Mouse (Mus musculus) thymus, adult 2 months (tissue): ENCODE measurements around the gene Tnpo1. TPM values are rescaled to one million over a fixed set of nuclear protein-coding genes. Genes with fewer than 3 reads are reported as not detected.

Source experiments
- DNase-seq: peaks from one replicate; pipeline ENCODE4 v3.0.0; 2021
- H3K27ac ChIP-seq: fragments of 200-500 bp; 2 replicates; pipeline ENCODE4 v1.5.1; 2012; ENCODE audit warnings: low read length, control low read depth; ENCODE audit not compliant: control insufficient read depth, insufficient read depth
- H3K27me3 ChIP-seq: fragments of 200-500 bp; 2 replicates; pipeline ENCODE4 v1.6.1; 2012; ENCODE audit warnings: mild to moderate bottlenecking, low read length, moderate library complexity, mixed read lengths; ENCODE audit not compliant: control insufficient read depth, insufficient read depth
- H3K36me3 ChIP-seq: fragments of 200-500 bp; 2 replicates; pipeline ENCODE4 v1.6.1; 2012; ENCODE audit warnings: mild to moderate bottlenecking, low read length, moderate library complexity; ENCODE audit not compliant: control insufficient read depth, insufficient read depth
- H3K4me1 ChIP-seq: fragments of 200-500 bp; replicated peaks from 2 replicates; pipeline ENCODE4 v1.6.1; 2012; ENCODE audit warnings: low read length; ENCODE audit not compliant: control insufficient read depth, insufficient read depth
- H3K4me3 ChIP-seq: fragments of 200-500 bp; 2 replicates; pipeline ENCODE4 v1.5.1; 2012; ENCODE audit warnings: mild to moderate bottlenecking, low read length, control low read depth, moderate library complexity; ENCODE audit not compliant: control insufficient read depth, insufficient read depth
- CTCF ChIP-seq: fragments of 200-500 bp; IDR thresholded peaks from 2 replicates; pipeline ENCODE4 v1.5.1; 2012; ENCODE audit warnings: mild to moderate bottlenecking, control low read depth, low read length, moderate library complexity, borderline replicate concordance; ENCODE audit not compliant: control insufficient read depth, poor library complexity, insufficient read depth; ENCODE audit errors: extremely low read depth
- POLR2A ChIP-seq: fragments of 200-500 bp; IDR thresholded peaks from 2 replicates; pipeline ENCODE4 v1.6.1; 2012; ENCODE audit warnings: mild to moderate bottlenecking, low read length, control low read depth, moderate library complexity; ENCODE audit not compliant: control insufficient read depth, poor library complexity, insufficient read depth; ENCODE audit errors: extremely low read depth
- WGBS: fragments of 180-500 bp; shearing (Covaris S2); methylation state at CpG from one replicate; pipeline ENCODE4 v1.1.7; 2018; 5-methylcytosine and 5-hydroxymethylcytosine counted together
- polyA plus RNA-seq: library from polyadenylated mRNA; depleted of rRNA; stranded (reverse); fragments of >200 nt; gene quantifications from 2 replicates; pipeline ENCODE4 v1.2.3, GENCODE M21; 2012

Gene Tnpo1
- polyA plus RNA-seq, 1 experiment, result 35.9 TPM

DNA sequence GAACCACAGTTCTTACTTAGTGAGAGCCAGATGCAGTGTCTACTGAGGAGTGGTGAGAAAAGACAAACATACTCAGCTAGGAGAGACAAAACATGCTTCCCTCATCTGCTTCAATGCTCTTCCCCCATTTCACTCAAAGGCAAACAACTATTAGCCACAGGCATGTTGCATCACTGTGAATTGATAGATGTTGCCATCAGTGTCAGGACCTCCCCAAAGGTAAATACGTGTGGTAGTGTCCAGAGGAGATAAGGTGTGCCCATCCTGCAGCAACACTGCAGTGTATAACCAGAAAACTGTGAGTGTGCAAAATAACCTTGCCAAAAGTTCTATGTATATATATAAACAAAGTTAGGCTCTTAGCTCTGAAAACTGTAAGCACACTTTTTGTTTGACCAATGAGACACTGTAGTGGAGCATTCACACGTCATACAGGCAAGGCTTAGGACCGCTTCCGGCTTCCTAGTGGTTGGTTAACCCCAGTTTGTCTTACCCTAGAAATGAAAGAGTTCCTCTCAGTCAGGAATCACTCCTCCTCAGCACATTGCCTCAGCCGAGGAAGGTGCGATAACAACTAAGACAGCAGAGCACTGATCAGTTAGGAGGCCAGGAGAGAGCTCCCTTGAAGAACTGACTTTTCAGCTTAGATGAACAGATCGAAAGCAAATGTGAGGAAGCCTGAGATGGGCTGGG lies 29.6 kb downstream of the Tnpo1 start:
- no peaks in the 10 kb centered on the region for H3K36me3 ChIP-seq
- H3K4me3 ChIP-seq, result no peak overlapping the region
- peak overlapping the region; percentile 32; the same call in 1 of the 2 replicates for H3K27ac ChIP-seq
- peak; percentile 37 for DNase-seq
- TF ChIP-seq CTCF, result no peak
- TF ChIP-seq POLR2A, result no peak
- 26% methylated on average over 7 of the region's 7 CpGs for WGBS
- peaks cover 17% of the 10 kb centered on the region for H3K4me1 ChIP-seq
- no peaks in the 10 kb centered on the region for H3K27me3 ChIP-seq

DNA sequence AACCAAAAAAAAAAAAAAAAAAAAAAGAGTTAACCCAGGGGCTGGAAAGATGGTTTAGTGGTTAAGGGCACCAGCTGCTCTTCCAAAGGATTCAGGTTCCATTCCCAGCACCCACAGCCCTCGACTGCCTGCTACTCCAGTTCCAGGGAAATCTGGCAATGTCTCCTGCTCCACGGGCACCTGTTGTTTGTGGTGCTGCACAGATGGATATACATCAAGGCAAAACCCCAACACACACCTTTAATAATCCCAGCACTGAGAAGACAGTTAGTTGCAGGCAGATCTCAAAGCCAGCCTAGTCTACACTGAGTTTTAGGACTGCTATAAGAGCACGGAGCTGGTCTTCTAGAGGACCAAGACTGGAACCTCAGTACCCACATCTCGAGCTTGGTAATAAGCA lies 30.2 kb downstream of the Tnpo1 start:
- H3K4me1 ChIP-seq, result peaks cover 17% of the 10 kb centered on the region
- H3K36me3 ChIP-seq, result no peaks in the 10 kb centered on the region
- no peak for DNase-seq
- H3K27me3 ChIP-seq, result no peaks in the 10 kb centered on the region
- TF ChIP-seq POLR2A (no peak), CTCF (no peak)
- H3K4me3 ChIP-seq, result no peak overlapping the region
- no peak overlapping the region for H3K27ac ChIP-seq
- WGBS, result 49% methylated on average over 4 of the region's 4 CpGs

DNA sequence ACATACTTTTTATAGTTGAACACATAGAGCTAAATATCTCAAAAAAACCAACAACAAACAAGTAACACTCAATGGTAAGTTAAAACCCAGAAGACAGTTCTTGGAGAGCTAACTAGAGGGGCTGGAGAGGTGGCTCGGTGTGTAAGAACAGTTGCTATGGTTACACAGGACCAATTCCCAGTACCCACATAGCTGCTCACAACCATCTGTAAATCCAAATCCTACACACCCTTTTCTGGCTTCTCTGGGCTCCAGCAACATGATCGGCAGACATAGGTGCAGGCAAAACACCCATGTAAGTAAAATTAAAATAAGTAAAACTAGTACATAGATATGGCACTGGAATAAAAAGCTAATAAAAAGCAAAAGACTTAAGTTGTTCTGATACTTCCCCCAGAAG lies 31.3 kb downstream of the Tnpo1 start:
- no peak for DNase-seq
- no peak for TF ChIP-seq CTCF
- TF ChIP-seq POLR2A, result no peak
- Histone ChIP-seq H3K27ac (no peak overlapping the region), H3K4me3 (no peak overlapping the region), H3K36me3 (no peaks in the 10 kb centered on the region), H3K4me1 (peaks cover 17% of the 10 kb centered on the region), H3K27me3 (no peaks in the 10 kb centered on the region)
- WGBS, result 81% methylated on average over 2 of the region's 2 CpGs

DNA sequence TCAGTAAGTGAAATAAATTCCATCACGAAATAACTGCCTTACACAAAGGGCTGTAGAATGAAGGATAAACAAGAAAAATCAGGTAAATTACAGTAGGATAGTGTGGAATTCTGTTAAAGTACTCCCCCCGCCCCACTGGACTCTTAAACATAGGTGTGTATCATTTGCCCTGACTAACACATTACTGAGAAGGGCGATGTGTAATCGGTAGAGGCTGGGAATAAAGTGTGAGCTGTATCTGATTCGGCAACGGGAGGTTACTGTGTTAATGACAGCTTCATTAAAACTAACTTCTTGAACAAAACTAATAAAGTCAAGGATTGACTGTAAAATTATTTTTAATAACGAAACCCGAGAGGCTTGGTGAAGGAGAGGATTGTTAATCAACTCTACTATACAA lies 34.7 kb downstream of the Tnpo1 start:
- Histone ChIP-seq H3K36me3 (peaks cover 5% of the 10 kb centered on the region), H3K27me3 (no peaks in the 10 kb centered on the region), H3K4me1 (peaks cover 10% of the 10 kb centered on the region; the same call in 1 of the 2 replicates), H3K4me3 (no peak overlapping the region), H3K27ac (no peak overlapping the region)
- no peak for TF ChIP-seq CTCF
- no peak for TF ChIP-seq POLR2A
- no peak for DNase-seq
- WGBS, result 63% methylated on average over 8 of the region's 8 CpGs

DNA sequence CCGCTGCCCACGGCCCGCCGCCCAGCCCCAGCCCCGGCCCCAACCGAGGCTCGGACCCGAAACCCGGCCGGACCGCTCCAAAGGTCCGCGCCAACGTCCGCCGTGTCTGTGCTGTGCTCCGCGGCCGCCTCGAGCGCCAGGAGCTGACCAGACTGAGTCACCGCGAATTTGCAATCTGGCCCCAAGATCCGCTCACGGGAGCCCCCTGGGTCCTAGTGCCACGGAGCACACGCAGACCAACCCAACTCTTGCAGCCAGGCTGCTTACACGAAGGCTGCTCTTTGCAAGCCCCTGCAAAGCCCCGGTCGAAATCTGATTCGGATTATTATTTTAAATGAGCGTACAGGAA lies 35.3 kb downstream of the Tnpo1 start:
- TF ChIP-seq CTCF, result 0 out of 2 replicates have a peak, but pooled peaks have one; percentile 8
- no peak for TF ChIP-seq POLR2A
- Histone ChIP-seq H3K4me3 (peak overlapping the region; percentile 69), H3K27ac (peak overlapping the region; percentile 33; the same call in 1 of the 2 replicates), H3K4me1 (peaks cover 4% of the 10 kb centered on the region; the same call in 1 of the 2 replicates), H3K27me3 (no peaks in the 10 kb centered on the region), H3K36me3 (peaks cover 5% of the 10 kb centered on the region)
- peak; percentile 83 for DNase-seq
- 1% methylated on average over 32 of the region's 32 CpGs for WGBS

DNA sequence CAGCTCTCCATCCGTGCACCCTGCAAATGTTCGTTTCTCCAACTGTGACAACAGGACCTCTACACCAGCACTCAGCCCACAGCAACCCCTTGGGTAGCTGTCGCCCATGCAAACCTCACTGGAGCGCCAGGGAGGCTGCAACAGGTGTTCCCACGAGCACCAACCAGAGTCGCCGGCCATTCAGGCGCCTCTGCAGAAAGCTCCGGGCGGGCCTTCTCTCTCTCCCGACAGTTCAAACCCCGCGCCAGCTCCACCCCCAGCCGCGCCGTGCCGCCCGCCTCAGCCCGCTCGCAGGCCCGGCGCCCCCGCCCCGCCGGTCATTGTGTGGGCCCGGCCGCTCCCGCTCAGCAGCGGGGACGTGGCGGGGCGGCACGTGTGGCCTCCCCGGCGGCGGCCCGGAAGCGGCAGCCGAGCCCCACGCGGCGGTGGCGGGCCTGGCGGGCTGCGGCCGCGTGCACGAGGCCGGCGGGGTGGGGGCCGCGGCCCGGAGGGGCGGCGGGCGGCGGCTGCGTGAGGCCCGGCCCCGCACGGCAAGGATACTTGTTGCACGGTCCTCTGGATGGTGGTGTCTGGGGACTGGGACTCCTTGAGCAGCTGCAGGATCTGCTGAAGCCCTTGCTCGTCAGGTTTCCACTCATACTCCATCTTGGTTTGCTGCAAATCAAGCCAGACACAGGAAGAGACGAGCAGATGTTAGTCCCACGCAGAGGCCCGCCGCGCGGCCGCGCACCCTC lies 35.9 kb downstream of the Tnpo1 start:
- WGBS, result 3% methylated on average over 69 of the region's 71 CpGs
- peak overlapping the region; percentile 33; the same call in 1 of the 2 replicates for H3K27ac ChIP-seq
- DNase-seq, result peak; percentile 68
- peaks cover 8% of the 10 kb centered on the region for H3K36me3 ChIP-seq
- H3K27me3 ChIP-seq, result no peaks in the 10 kb centered on the region
- H3K4me3 ChIP-seq, result peak overlapping the region; percentile 69
- peaks cover 4% of the 10 kb centered on the region; the same call in 1 of the 2 replicates for H3K4me1 ChIP-seq
- no peak for TF ChIP-seq CTCF
- 0 out of 2 replicates have a peak, but pooled peaks have one; percentile 25 for TF ChIP-seq POLR2A

DNA sequence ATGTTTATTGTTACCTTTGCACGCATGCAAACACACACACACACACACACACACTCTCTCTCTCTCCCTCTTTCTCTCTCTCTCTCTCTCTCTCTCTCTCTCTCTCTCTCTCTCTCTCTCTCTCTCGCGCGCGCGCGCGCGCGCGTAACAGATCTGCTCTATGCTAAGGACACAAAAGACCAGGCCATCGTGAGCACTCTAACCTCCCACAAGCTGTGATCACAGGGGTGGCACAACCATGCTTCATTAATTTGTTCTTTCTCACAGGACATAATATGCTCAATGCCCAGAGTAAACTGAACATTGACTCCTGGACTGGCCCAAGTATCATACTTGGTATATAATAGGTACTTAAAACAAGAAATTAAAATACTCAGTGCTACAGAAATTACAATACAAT lies 37.0 kb downstream of the Tnpo1 start:
- no peak for DNase-seq
- TF ChIP-seq CTCF, result no peak
- TF ChIP-seq POLR2A, result no peak
- H3K36me3 ChIP-seq, result peaks cover 18% of the 10 kb centered on the region
- 93% methylated on average over 11 of the region's 12 CpGs for WGBS
- no peak overlapping the region for H3K27ac ChIP-seq
- H3K4me3 ChIP-seq, result no peak overlapping the region
- peaks cover 4% of the 10 kb centered on the region; the same call in 1 of the 2 replicates for H3K4me1 ChIP-seq
- no peaks in the 10 kb centered on the region for H3K27me3 ChIP-seq
